Mouse (Mus musculus): ENCODE results near the gene Arhgef15. TPM values are rescaled to one million over a fixed set of nuclear protein-coding genes. Genes with fewer than 3 reads are reported as not detected.

Gene Arhgef15
- polyA plus RNA-seq, 1 experiment, result 14.9 TPM

GRCm38 (mm10) chr11:68993122-68993521 lies 35.8 kb upstream of the Arhgef15 start:
- H3K4me3 ChIP-seq (ENCODE audit: control insufficient read depth, insufficient read depth, low read length), result no peak overlapping the region
- DNase-seq, result no peak
- peaks cover 25% of the 10 kb centered on the region for H3K36me3 ChIP-seq (ENCODE audit: control insufficient read depth, insufficient read depth, low read length)
- H3K27ac ChIP-seq (ENCODE audit: control insufficient read depth, insufficient read depth, low read length), result no peak overlapping the region
- H3K4me1 ChIP-seq (replicated peaks; ENCODE audit: control insufficient read depth, insufficient read depth, low read length), result no peaks in the 10 kb centered on the region
- no peaks in the 10 kb centered on the region for H3K27me3 ChIP-seq (ENCODE audit: control insufficient read depth, insufficient read depth, low read length)
- TF ChIP-seq POLR2A (IDR thresholded peaks at IDR 0.05; ENCODE audit: control insufficient read depth, extremely low read depth, insufficient read depth, low read length, poor library complexity), result no peak
- TF ChIP-seq CTCF (IDR thresholded peaks at IDR 0.05; ENCODE audit: borderline replicate concordance, control insufficient read depth, extremely low read depth, insufficient read depth, low read length, poor library complexity), result no peak
- WGBS, result 95% methylated on average over 7 of the region's 7 CpGs

GRCm38 (mm10) chr11:68988341-68988740 lies 31.1 kb upstream of the Arhgef15 start:
- Histone ChIP-seq H3K27ac (ENCODE audit: control insufficient read depth, insufficient read depth, low read length) (no peak overlapping the region), H3K36me3 (ENCODE audit: control insufficient read depth, insufficient read depth, low read length) (peaks cover 14% of the 10 kb centered on the region), H3K4me3 (ENCODE audit: control insufficient read depth, insufficient read depth, low read length) (no peak overlapping the region), H3K4me1 (replicated peaks; ENCODE audit: control insufficient read depth, insufficient read depth, low read length) (no peaks in the 10 kb centered on the region), H3K27me3 (ENCODE audit: control insufficient read depth, insufficient read depth, low read length) (no peaks in the 10 kb centered on the region)
- DNase-seq, result no peak
- TF ChIP-seq CTCF (IDR thresholded peaks at IDR 0.05; ENCODE audit: borderline replicate concordance, control insufficient read depth, extremely low read depth, insufficient read depth, low read length, poor library complexity), result no peak
- TF ChIP-seq POLR2A (IDR thresholded peaks at IDR 0.05; ENCODE audit: control insufficient read depth, extremely low read depth, insufficient read depth, low read length, poor library complexity), result no peak
- 98% methylated on average over 17 of the region's 17 CpGs for WGBS

GRCm38 (mm10) chr11:68987365-68987882 lies 30.1 kb upstream of the Arhgef15 start:
- no peak for TF ChIP-seq CTCF (IDR thresholded peaks at IDR 0.05; ENCODE audit: borderline replicate concordance, control insufficient read depth, extremely low read depth, insufficient read depth, low read length, poor library complexity)
- TF ChIP-seq POLR2A (IDR thresholded peaks at IDR 0.05; ENCODE audit: control insufficient read depth, extremely low read depth, insufficient read depth, low read length, poor library complexity), result no peak
- 96% methylated on average over 11 of the region's 11 CpGs for WGBS
- Histone ChIP-seq H3K4me3 (ENCODE audit: control insufficient read depth, insufficient read depth, low read length) (no peak overlapping the region), H3K36me3 (ENCODE audit: control insufficient read depth, insufficient read depth, low read length) (peaks cover 14% of the 10 kb centered on the region), H3K27ac (ENCODE audit: control insufficient read depth, insufficient read depth, low read length) (no peak overlapping the region), H3K27me3 (ENCODE audit: control insufficient read depth, insufficient read depth, low read length) (no peaks in the 10 kb centered on the region), H3K4me1 (replicated peaks; ENCODE audit: control insufficient read depth, insufficient read depth, low read length) (no peaks in the 10 kb centered on the region)
- DNase-seq, result no peak

- Histone ChIP-seq H3K4me3 (ENCODE audit: control insufficient read depth, insufficient read depth, low read length) (no peak overlapping the region), H3K36me3 (ENCODE audit: control insufficient read depth, insufficient read depth, low read length) (peaks cover 6% of the 10 kb centered on the region; the same call in 1 of the 2 replicates), H3K4me1 (replicated peaks; ENCODE audit: control insufficient read depth, insufficient read depth, low read length) (peaks cover 2% of the 10 kb centered on the region), H3K27ac (ENCODE audit: control insufficient read depth, insufficient read depth, low read length) (no peak overlapping the region), H3K27me3 (ENCODE audit: control insufficient read depth, insufficient read depth, low read length) (no peaks in the 10 kb centered on the region)
- DNase-seq, result peak; percentile 80
- TF ChIP-seq CTCF (IDR thresholded peaks at IDR 0.05; ENCODE audit: borderline replicate concordance, control insufficient read depth, extremely low read depth, insufficient read depth, low read length, poor library complexity) (0 out of 2 replicates have a peak, but pooled peaks have one; percentile 47), POLR2A (IDR thresholded peaks at IDR 0.05; ENCODE audit: control insufficient read depth, extremely low read depth, insufficient read depth, low read length, poor library complexity) (no peak)
- WGBS, result 30% methylated on average over 4 of the region's 4 CpGs
Observed at GRCm38 (mm10) chr11:68982639-68983369, 25.5 kb upstream of the Arhgef15 start.

- Histone ChIP-seq H3K27me3 (ENCODE audit: control insufficient read depth, insufficient read depth, low read length) (no peaks in the 10 kb centered on the region), H3K36me3 (ENCODE audit: control insufficient read depth, insufficient read depth, low read length) (no peaks in the 10 kb centered on the region), H3K27ac (ENCODE audit: control insufficient read depth, insufficient read depth, low read length) (no peak overlapping the region), H3K4me1 (replicated peaks; ENCODE audit: control insufficient read depth, insufficient read depth, low read length) (peaks cover 2% of the 10 kb centered on the region), H3K4me3 (ENCODE audit: control insufficient read depth, insufficient read depth, low read length) (no peak overlapping the region)
- no peak for DNase-seq
- no peak for TF ChIP-seq POLR2A (IDR thresholded peaks at IDR 0.05; ENCODE audit: control insufficient read depth, extremely low read depth, insufficient read depth, low read length, poor library complexity)
- no peak for TF ChIP-seq CTCF (IDR thresholded peaks at IDR 0.05; ENCODE audit: borderline replicate concordance, control insufficient read depth, extremely low read depth, insufficient read depth, low read length, poor library complexity)
- 91% methylated on average over 3 of the region's 3 CpGs for WGBS
Observed at GRCm38 (mm10) chr11:68980919-68981318, 23.6 kb upstream of the Arhgef15 start.

GRCm38 (mm10) chr11:68979320-68979733 lies 22.0 kb upstream of the Arhgef15 start:
- H3K4me3 ChIP-seq (ENCODE audit: control insufficient read depth, insufficient read depth, low read length), result no peak overlapping the region
- H3K27ac ChIP-seq (ENCODE audit: control insufficient read depth, insufficient read depth, low read length), result no peak overlapping the region
- TF ChIP-seq CTCF (IDR thresholded peaks at IDR 0.05; ENCODE audit: borderline replicate concordance, control insufficient read depth, extremely low read depth, insufficient read depth, low read length, poor library complexity) (no peak), POLR2A (IDR thresholded peaks at IDR 0.05; ENCODE audit: control insufficient read depth, extremely low read depth, insufficient read depth, low read length, poor library complexity) (no peak)
- H3K27me3 ChIP-seq (ENCODE audit: control insufficient read depth, insufficient read depth, low read length), result no peaks in the 10 kb centered on the region
- 45% methylated on average over 5 of the region's 5 CpGs for WGBS
- no peaks in the 10 kb centered on the region for H3K36me3 ChIP-seq (ENCODE audit: control insufficient read depth, insufficient read depth, low read length)
- peaks cover 2% of the 10 kb centered on the region for H3K4me1 ChIP-seq (replicated peaks; ENCODE audit: control insufficient read depth, insufficient read depth, low read length)
- DNase-seq, result no peak

Data from thymus, adult 2 months (tissue).